Mouse (Mus musculus): ENCODE measurements at regions not wholly inside any gene's neighbourhood (a gene's known extent, or its start where the extent isn't known, plus 50 kb on each side); places are given as distances from the start of the nearest gene placed in this dataset.

DNA sequence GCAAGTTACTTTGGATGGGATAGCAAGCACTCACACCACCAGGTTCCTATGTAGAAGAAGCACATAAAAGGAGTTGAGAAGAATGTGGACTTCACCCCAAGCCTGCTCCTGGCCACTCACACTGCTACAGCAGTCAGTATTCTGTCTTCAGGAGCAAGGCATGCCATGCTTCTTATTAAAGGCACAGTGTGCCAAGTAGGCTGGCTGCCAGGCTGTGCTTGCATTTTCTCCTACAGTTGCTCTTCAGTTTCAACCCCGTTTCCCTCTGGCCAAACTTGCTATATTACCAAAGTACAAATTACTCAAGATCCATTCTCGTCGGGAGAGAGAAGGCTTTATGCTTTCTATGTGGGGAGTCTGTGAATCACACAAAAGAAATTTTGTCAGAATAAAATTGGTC is 67.1 kb upstream of the Plppr1 start:
- H3K27ac ChIP-seq (replicated peaks), result no peak overlapping the region
- no peak overlapping the region for H3K9ac ChIP-seq
- no peaks in the 10 kb centered on the region for H3K9me3 ChIP-seq
- H3K4me1 ChIP-seq, result peaks cover 8% of the 10 kb centered on the region; the same call in 1 of the 2 replicates
- no peak for ATAC-seq (ENCODE audit: extremely low read depth, insufficient number of reproducible peaks, low FRiP score, low TSS enrichment)
- H3K36me3 ChIP-seq, result no peaks in the 10 kb centered on the region
- H3K4me3 ChIP-seq, result no peak overlapping the region
- H3K4me2 ChIP-seq, result no peak overlapping the region
- 80% methylated on average over 3 of the region's 3 CpGs for WGBS
- no peaks in the 10 kb centered on the region for H3K27me3 ChIP-seq (replicated peaks)

All from heart, embryonic 13.5 days (tissue).